Mouse (Mus musculus): Measurements from ENCODE around the gene Cep57. TPM values are rescaled to one million over a fixed set of nuclear protein-coding genes. Genes with fewer than 3 reads are reported as not detected.

Gene Cep57
- total and polyA plus RNA-seq, 3 experiments: 98.7 to 142 (median 119) TPM

DNA sequence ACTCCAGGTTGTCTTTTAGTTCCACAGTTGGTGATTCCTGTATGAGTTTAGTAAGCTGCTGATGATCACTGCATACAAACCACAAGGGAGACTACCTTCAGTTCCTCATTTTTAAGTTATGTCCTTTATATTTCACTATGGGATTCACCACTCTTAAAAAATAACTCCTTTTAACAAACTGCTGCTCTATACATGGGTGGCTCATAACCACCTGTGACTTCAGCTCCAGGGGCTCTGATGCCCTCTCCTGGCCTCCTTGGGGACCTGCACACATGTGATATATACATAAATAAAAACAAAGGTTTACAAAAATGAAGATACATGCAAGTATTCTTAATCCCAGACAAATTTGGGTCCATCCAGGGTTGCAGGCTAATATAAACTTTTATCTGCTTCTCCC is 17.0 kb downstream of the Cep57 start:
- H3K27ac ChIP-seq (ENCODE audit: control insufficient read depth, low read depth, low read length): no peak overlapping the region
- H3K79me2 ChIP-seq (ENCODE audit: control insufficient read depth, insufficient read depth, low read length, poor library complexity): no peaks in the 10 kb centered on the region
- H3K27me3 ChIP-seq (ENCODE audit: control insufficient read depth in 1 of 2, insufficient read depth in 2 of 2, low read length in 2 of 2): no peaks in the 10 kb centered on the region
- H3K9ac ChIP-seq (ENCODE audit: control insufficient read depth, low read depth, low read length, poor library complexity, severe bottlenecking): no peak overlapping the region
- H3K9me3 ChIP-seq (replicated peaks; ENCODE audit: insufficient read depth, low read length): no peaks in the 10 kb centered on the region
- DNase-seq (ENCODE audit: low read depth, low spot score): peak; percentile 84
- H3K36me3 ChIP-seq (ENCODE audit: control insufficient read depth in 1 of 2, insufficient read depth in 2 of 2, low read length in 2 of 2): peaks cover 5 to 90% of the 10 kb centered on the region in 2 experiments
- no peaks in the 10 kb centered on the region for H3K4me1 ChIP-seq (ENCODE audit: control insufficient read depth in 1 of 2, insufficient read depth in 2 of 2, low read length in 2 of 2)
- TF ChIP-seq MAX (IDR thresholded peaks at IDR 0.05; ENCODE audit: low read length) (no peak), MYB (IDR thresholded peaks at IDR 0.05; ENCODE audit: low read depth, low read length) (0 out of 2 replicates have a peak, but pooled peaks have one; percentile 13), CTCF (IDR thresholded peaks at IDR 0.05 in 2 of 3, conservative IDR thresholded peaks at IDR 0.05 in 1 of 3; ENCODE audit: control insufficient read depth in 1 of 3, insufficient read depth in 1 of 3, low read depth in 2 of 3, low read length in 3 of 3, poor library complexity in 1 of 3, severe bottlenecking in 1 of 3) (peak; percentile 64 to 81 (median 76)), TBP (IDR thresholded peaks at IDR 0.05; ENCODE audit: low read depth, low read length) (no peak), KAT2A (conservative IDR thresholded peaks at IDR 0.05; ENCODE audit: low read depth, low read length) (no peak), ZMIZ1 (IDR thresholded peaks at IDR 0.05; ENCODE audit: low read depth, low read length) (peak; percentile 72; the same call in 1 of the 2 replicates), TAL1 (IDR thresholded peaks at IDR 0.05; ENCODE audit: low read length) (no peak), TCF12 (IDR thresholded peaks at IDR 0.05; ENCODE audit: low read depth, low read length) (no peak), MEF2A (IDR thresholded peaks at IDR 0.05; ENCODE audit: extremely low read depth, insufficient replicate concordance, low read depth, low read length, poor library complexity, severe bottlenecking) (no peak), MYC (IDR thresholded peaks at IDR 0.05; ENCODE audit: low read depth, low read length) (0 out of 2 replicates have a peak, but pooled peaks have one; percentile 41), GABPA (IDR thresholded peaks at IDR 0.05; ENCODE audit: low read depth, low read length) (0 out of 2 replicates have a peak, but pooled peaks have one; percentile 36), BHLHE40 (IDR thresholded peaks at IDR 0.05; ENCODE audit: borderline replicate concordance, low read depth, low read length) (peak; percentile 15; the same call in 1 of the 2 replicates), SMC3 (IDR thresholded peaks at IDR 0.05; ENCODE audit: low read depth, low read length) (peak; percentile 68), MAZ (IDR thresholded peaks at IDR 0.05; ENCODE audit: low read depth, low read length) (no peak), POLR2AphosphoS2 (IDR thresholded peaks at IDR 0.05; ENCODE audit: low read length) (no peak), RAD21 (IDR thresholded peaks at IDR 0.05; ENCODE audit: low read depth, low read length) (peak; percentile 44), HCFC1 (IDR thresholded peaks at IDR 0.05; ENCODE audit: low read depth, low read length) (no peak), ZNF384 (IDR thresholded peaks at IDR 0.05; ENCODE audit: low read depth, low read length) (no peak), NRF1 (IDR thresholded peaks at IDR 0.05; ENCODE audit: insufficient read depth, low read depth, low read length, poor library complexity, severe bottlenecking) (no peak), RCOR1 (IDR thresholded peaks at IDR 0.05; ENCODE audit: low read depth, low read length) (no peak), MAFK (IDR thresholded peaks at IDR 0.05; ENCODE audit: borderline replicate concordance, low read depth, low read length) (no peak), USF1 (IDR thresholded peaks at IDR 0.05; ENCODE audit: low read depth, low read length) (peak; percentile 42; the same call in 1 of the 2 replicates), E2F4 (IDR thresholded peaks at IDR 0.05; ENCODE audit: borderline replicate concordance, low read depth, low read length) (no peak), SIN3A (IDR thresholded peaks at IDR 0.05; ENCODE audit: low read length) (0 out of 2 replicates have a peak, but pooled peaks have one; percentile 29), ETS1 (IDR thresholded peaks at IDR 0.05; ENCODE audit: low read depth, low read length) (no peak), NELFE (IDR thresholded peaks at IDR 0.05; ENCODE audit: low read depth, low read length) (no peak), MXI1 (IDR thresholded peaks at IDR 0.05; ENCODE audit: low read depth, low read length) (no peak), ZKSCAN1 (IDR thresholded peaks at IDR 0.05; ENCODE audit: low read depth, low read length) (no peak), CHD2 (IDR thresholded peaks at IDR 0.05; ENCODE audit: low read length) (no peak), ZC3H11A (IDR thresholded peaks at IDR 0.05; ENCODE audit: low read depth, low read length) (peak; percentile 22; the same call in 1 of the 2 replicates)
- H3K4me3 ChIP-seq (ENCODE audit: control insufficient read depth in 1 of 2, insufficient read depth in 1 of 2, low read depth in 2 of 2, low read length in 2 of 2): no peak overlapping the region
